Mouse (Mus musculus): Measurements from ENCODE around the gene Pxdc1.

The Pxdc1 gene

DNA sequence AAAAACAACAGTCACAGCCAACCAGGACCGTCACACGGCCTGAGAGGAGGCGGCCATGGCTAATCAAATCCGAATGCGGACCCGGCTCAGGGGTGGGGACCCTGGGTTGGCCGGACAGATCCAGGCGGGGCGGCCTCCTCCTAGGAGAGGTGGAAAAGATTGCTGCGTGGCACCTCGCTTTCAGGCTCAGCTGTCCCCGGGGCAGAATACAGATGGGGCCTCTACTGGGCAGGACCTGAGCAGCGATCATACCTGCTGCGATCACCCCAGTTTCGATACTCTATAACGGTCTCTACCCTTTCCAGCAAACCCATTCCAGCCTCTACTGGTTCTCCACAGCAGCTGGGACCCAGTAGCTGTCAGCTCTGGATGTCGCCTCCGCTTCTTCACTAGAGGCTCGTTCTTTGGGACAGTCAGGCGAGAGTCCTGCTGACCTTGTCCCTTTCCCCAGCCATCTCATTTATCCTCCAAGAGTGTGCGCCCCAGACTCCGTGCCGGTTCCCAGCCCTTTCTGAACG lies 1.8 kb downstream of the Pxdc1 start:
- DNase-seq (ENCODE audit: low spot score in 2 of 2) = peak; percentile 40 to 67

DNA sequence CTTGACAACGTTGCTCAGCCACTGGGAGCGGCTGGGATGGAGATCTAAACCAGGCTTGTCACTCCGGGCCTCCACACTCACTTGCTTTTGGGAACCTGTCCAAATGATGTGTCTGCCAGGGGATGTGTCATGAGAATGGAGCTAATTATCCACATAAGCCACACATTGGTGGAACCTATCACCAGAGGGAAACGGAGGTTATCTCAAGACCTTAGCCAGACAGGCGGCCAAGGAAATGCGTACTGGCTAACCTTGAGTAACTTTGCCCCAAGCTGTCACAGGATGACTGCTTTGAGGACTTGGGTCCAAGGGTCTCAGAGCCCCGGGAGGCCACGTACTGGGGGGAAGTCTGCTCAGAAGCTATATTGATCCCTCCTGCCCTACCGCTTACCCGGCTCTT lies 2.3 kb downstream of the Pxdc1 start:
- DNase-seq (ENCODE audit: low spot score in 2 of 2) = peak in 1 of 2 experiments; percentile 39

DNA sequence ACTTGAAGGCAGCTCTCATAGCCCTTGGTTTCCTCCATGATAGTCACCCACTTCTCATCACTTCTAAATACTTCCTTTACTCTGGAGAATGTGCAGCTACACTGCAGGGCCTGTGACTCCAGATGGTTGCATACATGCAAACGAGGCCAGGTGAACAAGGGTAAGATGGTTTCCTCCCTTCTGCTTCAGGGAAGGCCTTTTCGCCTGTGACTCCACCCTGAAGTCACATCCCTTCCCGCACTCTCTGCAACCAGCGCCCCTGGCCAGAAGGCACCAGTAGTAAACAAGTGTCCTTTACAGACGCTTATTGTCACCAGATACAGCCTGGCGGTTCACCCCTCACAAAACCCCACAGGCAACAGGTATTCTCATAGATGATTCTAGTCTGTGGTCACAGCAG lies 2.9 kb downstream of the Pxdc1 start:
- DNase-seq (ENCODE audit: low spot score in 2 of 2) = no peak

DNA sequence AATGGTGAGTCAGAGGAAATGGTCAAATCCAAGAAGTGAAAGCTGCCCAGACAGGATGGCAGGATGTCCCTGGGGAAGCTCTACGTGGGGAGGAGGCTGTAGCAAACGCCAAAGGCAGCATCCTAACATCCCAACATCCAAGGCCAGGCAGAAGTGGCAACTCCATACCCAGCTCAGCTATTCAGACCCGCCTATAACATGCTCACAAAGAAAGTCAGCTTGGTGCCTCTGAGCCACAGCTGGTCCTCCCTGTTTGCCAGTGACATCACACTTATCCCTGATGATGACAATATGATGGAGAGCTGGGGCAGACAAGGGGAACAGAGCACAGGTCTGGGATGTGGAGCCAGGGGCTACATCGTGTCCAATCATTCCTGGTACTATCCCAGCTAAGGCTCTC lies 5.5 kb downstream of the Pxdc1 start:
- DNase-seq (ENCODE audit: low spot score in 2 of 2) = no peak

DNA sequence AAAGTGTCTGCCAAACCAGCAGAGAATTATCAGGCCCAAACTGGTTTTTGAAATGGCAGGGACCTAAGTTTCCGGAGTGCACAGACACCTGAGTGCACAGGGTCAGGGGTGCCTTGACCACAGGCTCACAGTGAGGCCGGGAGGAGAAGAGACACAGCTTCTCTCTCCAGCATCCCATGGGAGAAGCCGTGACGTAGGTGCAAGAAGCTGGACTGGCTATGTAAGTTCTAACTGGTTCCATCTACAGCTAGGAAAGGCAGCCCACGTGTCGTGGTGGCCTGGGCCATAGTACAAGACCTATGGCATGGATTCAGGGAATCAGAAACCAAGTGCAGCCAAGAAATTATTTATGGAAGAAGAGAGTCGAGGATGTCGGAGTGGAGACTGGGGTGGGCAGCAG lies 6.1 kb downstream of the Pxdc1 start:
- no peak for DNase-seq (ENCODE audit: low spot score in 2 of 2)

DNA sequence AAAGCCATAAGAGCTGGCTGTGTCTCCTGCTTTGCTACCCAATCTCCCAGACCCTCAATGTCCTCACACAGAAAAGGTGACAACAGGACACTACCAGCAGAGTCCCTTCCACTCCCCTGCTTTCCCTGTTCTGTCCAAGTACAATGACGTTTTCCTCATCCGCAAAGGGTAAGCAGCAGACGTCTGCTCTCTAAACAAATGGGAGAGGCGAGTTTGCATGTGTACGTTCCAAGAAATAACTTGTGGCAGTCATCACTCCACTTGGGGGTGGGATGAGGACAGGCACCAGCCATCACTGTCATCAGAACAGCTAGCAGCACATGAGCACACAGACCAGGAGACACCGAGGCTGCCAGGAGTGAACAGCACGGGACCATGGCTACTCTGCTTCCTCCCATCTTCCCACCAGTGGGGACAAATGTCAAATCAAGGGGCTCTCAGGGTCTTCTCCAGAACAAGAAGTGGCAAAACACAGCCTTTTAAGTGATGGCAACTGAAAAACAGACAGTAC lies 7.0 kb downstream of the Pxdc1 start:
- no peak for DNase-seq (ENCODE audit: low spot score in 2 of 2)

DNA sequence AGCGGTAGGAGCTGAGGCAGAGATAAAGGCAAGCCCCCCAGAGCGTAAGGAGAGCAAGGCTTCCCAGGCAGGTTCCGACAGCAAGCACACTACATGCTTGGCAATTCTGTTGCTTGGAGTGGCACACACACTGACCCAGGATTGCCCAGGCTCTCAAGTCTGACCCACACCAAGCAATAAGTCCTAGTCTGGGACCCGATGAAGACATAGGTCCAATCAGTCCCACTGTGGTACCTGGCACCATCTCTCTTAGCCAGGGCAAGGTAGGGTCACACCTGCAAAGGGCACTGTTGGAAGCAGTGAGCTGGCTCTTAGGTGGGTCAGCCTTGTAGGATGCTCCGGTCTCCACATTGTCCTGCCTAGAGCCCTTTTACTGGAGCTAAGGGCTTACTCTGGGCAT lies 7.8 kb downstream of the Pxdc1 start:
- no peak for DNase-seq (ENCODE audit: low spot score in 2 of 2)

DNA sequence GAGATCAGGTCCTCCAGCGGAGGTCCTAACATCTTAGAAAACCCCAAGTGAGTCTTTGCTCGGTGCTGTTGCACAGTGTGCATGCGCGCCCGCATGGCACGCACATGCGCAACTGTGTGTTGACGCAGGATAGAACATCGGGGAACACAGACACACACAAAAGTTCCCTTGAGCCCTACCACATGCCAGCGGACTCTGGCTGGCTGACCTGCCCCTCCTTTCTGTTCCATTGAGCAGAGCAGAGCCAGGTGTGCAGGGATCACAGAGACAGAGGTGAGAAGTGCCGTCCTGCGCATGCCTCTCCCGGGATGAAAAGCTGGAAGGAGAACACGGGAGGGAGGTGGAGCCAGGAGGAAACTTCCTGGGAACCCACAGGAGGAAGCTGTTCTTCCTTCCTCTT lies 8.9 kb downstream of the Pxdc1 start:
- DNase-seq (ENCODE audit: low spot score in 2 of 2) = no peak

DNA sequence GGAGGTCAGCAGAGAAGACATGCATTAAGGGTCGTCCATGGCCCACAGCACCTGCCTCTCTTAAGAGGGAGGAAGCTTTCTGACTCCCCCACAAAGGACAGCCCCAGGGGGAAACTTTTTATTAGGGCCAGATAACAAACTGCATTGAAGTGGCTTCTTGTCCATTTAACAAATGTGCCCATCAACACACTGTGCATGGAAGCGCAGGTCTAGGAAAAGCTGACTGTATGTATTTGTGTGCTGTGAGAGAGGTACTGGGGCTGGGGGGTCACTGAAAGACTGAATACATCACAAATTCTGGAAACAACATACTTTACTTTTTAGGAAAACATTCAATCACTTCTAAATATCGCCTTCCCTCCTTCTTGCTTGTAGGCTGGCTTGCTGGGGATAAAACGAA lies 9.4 kb downstream of the Pxdc1 start:
- no peak for DNase-seq (ENCODE audit: low spot score in 2 of 2)

DNA sequence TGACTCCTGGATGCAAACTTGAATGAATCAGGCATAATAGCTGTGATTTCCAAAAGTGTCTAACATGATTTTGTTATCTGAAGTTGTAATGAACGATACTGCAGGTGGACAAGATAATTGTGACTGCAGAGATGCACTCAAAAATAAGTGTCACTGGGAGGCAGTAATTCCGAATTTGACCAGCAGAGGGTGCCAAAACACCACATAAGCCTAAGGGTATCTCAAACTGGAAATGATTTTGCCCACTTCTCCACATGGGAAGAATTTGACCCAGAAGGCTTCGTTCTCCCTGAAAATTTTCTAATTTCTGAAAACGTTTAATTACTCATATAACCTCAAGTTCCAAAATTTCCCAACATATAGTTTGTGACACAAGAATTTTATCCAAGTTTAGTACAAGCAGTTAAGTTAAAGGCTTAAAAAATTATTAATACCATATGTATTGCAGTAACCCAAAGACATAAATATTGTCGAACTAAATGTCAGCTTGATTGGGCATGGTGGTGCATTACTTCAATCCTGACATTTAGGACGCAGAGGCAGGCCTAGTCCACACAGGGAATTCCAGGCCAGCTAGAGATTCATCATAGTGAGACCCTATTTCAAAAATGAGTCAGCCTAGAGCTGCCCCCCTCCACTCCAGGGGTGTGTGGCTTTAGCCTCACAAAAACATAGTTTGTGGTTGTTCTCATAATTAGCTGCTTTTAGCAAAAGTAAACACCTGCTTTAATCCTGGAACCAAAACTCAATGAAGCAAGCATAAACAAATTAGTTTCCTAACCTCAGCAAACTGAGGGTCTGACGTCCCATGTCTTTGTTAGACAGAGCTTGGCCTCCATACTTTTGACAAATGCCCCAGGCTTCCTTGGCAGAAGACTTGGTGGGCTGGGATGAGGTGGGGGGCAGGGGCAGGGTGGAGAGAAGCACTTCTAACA lies 10.1 kb downstream of the Pxdc1 start:
- peak in 1 of 2 experiments; percentile 35 for DNase-seq (ENCODE audit: low spot score in 2 of 2)

DNA sequence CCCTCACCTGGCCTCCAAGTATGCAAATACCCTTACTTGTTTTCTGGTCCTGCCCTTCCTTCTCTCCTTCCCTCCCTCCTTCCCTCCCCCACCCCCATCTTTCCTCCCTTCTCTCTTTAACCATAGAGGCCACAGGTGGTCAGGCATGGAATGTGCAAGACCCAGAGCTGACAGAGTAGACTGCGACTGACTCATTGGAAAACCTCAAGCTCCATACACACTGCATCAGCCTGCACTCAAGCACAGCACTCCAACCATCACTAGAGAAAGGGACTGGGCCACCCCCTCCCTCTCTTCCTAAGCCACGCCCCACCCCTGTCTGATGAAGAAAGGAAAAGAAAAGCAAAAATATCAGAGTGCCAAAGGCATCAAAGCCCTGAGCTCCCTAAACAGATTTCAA lies 12.2 kb downstream of the Pxdc1 start:
- DNase-seq (ENCODE audit: low spot score in 2 of 2) = no peak

DNA sequence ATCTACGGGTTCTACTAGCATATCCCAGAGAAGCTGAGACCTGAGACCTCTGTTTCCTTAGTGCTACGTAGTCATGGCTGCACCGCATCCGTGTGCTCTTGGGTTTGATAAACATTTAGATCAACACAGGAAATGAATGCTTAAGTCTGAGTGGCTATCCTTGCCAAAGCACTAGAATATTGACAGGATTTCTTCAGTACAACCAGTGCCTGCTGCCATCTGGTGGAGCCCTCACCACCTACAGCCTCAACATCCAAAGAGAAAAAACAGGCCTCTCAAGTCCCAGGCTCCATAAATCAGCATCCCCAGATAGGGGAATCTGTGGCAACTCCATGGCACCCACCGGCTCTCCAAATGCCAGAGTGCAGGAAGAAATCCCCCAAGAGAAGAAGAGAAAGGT lies 17.3 kb downstream of the Pxdc1 start:
- no peak for DNase-seq (ENCODE audit: low spot score in 2 of 2)

DNA sequence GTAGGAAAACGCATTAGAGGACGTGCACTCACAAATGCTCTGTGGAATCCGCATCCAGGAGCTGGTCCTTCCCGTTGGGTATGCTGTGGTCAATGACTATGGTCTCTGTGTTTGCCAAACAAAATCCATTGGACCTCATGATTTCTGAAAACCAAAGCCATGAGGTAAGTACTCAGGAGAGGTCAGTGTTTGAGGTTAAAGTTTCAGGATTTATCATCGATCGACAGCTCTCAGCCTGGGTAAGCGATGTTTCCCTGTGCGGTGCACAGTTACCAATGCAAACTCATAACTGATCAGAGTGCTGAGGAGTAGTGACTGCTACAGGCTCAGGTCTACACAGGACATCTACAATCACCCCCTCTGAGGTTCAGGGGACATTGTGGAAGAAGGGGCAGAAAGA lies 23.0 kb downstream of the Pxdc1 start:
- DNase-seq (ENCODE audit: low spot score in 2 of 2) = no peak

DNA sequence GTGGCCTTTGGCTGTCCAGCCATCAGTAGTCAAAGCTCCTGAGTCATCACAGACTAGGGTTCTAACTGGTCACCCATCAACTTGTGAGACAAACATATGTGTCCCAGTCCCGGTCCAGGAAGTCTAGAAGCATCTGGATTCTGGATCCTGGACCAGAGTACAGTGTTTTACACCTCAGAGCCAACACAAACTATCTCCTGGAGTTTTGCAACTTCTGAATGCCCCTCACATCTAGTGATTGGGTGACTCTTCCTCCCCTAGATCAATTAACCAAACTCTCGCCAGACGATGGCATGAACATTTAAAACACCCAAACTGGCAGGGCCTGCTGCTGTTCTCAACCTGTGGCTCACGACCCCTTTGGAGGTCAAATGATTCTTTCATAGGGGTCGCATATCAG lies 23.5 kb downstream of the Pxdc1 start:
- no peak for DNase-seq (ENCODE audit: low spot score in 2 of 2)

DNA sequence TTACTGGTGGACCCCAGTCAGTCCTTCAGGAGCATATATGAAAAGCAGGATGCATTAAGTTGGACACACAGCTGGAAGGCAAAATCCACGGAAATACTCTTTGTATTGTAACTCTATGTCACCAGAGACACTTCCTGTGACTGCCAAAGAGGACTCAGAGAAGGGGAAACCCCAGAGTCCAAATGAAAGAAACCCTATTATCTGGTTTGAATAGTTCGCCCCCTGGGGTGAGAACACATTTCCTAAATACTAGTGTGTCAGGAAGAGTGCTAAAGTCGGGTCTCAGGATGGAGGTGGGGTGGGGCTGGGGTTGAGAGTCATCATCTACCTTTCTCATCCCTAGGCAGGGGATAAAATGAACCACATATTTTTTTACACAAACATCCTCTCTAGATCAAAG lies 25.8 kb downstream of the Pxdc1 start:
- DNase-seq (ENCODE audit: low spot score in 2 of 2) = no peak

DNA sequence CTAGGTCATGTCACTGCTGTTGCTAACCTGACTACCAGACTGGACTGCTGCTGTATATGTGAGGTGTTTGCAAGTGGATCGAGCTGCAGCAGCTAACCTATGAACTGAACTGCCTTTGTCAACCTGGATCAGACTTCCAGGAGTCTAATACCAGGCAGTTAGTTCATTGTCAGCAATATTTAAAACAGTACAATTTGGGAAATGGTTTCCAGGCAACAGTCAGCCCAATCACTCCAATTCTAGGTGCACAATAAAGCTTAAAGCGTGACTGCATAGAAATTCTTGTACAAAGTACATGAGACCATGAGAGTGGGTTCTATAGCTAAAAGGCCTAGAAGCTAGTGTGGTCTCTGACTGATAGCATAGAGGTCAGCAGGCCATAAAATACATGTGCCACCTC lies 28.9 kb downstream of the Pxdc1 start:
- no peak for DNase-seq (ENCODE audit: low spot score in 2 of 2)

DNA sequence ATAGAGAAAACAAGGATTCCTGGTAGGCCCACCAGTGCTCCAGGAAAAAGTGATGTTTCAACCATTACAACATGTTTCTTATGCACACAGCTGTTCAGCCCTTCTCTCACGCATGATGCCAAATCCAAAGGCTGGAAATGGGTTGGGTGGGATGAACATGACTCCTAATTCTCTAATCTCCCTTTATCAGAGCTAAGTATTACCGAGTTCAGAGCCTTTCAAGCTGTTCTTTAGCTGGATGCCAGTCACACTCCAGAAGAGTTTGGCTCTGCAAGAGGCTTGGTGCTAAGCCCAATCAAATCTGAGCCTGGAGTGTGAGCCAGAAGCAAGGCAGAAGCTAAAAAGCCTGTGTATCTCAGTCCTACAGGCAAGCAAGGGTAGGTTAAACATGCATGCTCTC lies 40.9 kb downstream of the Pxdc1 start:
- peak in 1 of 2 experiments; percentile 54 for DNase-seq (ENCODE audit: low spot score in 2 of 2)

DNA sequence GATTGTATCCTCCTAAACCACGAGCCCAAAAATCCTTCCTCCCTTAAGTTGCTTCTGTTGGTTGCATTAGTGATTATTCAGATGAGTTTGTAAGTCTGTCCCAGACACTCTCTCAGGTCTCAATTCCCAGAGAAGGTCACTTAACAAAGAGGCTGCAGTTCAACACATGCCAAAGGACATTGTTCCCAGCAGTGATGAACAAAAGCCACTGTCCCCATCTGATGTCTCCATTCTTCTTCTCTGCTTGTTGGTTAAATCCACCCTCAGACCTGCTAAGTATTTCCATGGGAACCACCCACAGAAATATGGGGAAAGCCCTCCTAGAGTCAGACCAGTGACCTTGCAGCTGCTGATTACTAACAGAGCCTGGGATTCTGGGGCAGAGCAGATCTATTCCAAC lies 43.6 kb downstream of the Pxdc1 start:
- no peak for DNase-seq (ENCODE audit: low spot score in 2 of 2)

DNA sequence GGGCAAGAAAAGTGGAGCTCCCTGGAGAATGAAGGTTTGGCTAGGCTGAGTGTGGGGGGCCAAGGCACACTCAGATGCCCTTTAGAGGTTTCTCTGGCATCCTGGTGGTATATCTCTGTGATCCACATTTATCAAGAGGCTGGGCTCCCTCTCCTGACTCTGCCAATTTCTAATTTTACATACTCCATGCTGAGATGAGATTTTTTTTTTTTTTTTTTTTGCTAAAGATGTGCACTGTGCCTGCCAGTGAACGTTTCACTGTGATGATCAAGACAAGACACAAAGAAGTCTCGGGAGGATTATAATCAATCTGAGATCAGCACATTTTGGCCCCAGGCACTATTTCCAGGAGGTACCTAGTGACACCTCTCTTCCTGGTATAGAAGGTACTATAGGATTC lies 46.2 kb downstream of the Pxdc1 start:
- DNase-seq (ENCODE audit: low spot score in 2 of 2) = no peak

DNA sequence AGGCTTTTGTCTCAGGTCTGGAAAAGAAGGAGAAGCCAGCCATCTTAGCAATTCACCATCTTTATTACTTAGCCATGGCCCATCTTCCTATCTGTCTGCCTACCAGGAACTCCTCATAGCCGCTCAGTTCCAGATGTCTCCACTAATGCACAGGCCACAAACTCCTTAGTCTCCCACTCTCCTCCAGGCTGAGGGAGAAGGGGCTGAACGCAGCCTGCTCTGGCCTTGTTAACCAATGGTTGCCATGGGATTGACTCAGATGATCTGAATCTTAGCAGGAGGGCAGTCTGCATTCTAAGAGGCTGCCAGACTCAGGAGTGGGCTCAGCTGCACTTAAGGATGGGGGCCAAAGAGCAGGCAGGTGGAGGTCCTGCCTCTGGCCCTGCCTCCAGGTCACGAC lies 47.4 kb downstream of the Pxdc1 start:
- no peak for DNase-seq (ENCODE audit: low spot score in 2 of 2)

DNA sequence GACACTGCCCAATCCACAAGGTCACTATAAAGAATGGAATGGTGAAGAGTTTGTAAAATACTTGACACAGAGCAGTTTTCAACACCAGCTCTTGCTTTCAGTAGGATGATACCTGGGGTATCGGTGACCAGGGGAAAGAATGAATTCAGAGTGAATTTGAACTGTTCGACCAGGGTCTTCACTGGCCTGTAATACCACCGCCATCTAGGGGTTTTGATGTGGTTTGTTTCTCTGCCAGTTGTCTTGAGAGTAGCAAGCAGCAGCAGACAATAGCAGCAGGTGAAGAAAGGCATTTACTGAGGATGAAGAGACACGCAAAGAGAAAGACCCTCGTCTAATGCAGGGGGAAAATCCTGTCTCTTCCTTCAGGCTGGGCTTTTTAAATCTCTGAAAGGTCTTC lies 48.1 kb downstream of the Pxdc1 start:
- DNase-seq (ENCODE audit: low spot score in 2 of 2) = no peak

DNA sequence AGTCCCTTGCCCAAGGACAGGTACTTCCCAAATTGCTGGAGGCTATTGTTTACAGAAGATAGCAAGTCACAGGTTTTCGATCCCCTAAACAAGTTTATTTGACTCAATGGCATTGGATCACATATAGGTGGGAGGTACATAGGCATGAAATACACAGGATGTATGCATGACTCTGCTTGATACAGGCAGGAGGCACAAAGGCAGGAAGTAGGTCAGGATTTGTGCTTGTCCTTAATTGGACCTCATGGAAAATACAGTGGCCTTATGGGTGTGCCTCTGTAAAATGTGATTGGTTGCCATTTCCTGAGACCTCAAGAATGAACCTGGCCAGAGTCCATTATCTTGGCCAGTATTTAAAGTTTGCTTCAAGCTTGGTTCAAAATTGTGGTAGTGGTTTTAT lies 48.9 kb downstream of the Pxdc1 start:
- DNase-seq (ENCODE audit: low spot score in 2 of 2) = no peak

DNA sequence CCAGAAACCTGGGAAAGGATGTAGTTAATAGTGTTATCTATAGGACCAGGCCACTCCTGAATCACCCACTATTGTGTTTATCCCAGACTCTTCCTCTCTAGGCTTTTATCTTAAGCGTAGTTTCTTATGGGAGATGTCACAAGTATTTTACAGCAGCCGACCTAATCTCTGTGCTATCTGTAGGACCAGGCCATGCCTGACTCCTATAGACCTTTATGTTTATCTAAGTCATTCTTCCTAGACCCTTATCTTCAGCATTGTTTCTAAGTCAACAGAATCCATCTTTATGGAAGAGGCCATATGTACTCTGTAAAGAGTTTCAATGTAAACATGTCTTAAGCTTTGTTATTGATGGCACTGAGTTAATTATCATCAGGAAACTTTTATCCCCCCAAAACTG lies 50.5 kb downstream of the Pxdc1 start:
- DNase-seq (ENCODE audit: low spot score in 2 of 2) = no peak
